Mouse (Mus musculus): Measurements from ENCODE around the gene Unc5b. TPM values are rescaled to one million over a fixed set of nuclear protein-coding genes. Genes with fewer than 3 reads are reported as not detected.

Gene Unc5b
- polyA plus RNA-seq, 1 experiment: 1.1 TPM

DNA sequence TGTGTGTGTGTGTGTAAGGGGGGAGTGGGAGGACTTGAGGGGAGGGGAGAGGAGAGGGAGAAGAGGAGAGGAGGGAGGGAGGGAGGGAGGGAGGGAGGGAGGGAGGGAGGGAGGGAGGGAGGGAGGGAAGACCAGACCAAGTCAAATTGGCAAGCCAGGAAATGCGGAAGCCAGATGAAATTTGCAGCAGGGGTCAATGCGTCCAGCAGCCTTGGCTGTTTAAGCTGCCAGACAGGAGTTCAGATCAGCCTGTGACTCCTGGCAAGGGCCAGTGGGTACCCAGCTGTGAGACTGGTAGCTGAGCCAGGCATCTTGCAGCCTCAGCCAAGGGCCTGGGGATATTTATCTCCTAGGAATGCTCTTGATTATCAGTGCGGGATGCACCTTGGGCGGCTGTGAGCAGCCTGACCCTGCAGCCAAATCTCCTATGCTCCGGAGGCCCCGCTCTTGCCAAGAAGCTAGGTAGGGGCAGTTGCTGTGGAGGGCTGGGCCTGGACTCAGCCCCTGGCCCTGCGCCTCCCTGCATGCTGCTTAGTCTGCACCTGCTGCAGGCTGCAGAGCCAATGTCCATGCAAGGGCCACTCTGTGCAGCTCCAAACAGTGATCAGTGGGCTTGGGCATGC, 9.5 kb downstream of the Unc5b start:
- TF ChIP-seq POLR2A (IDR thresholded peaks at IDR 0.05; ENCODE audit: borderline replicate concordance, low read depth, low read length): no peak
- no peak for TF ChIP-seq CTCF (IDR thresholded peaks at IDR 0.05; ENCODE audit: low read depth, low read length)
- Histone ChIP-seq H3K27ac (ENCODE audit: insufficient read depth, low read depth, low read length) (no peak overlapping the region), H3K4me3 (ENCODE audit: insufficient read depth, low read length) (no peak overlapping the region), H3K4me1 (ENCODE audit: control insufficient read depth, insufficient read depth, low read length) (peaks cover 7% of the 10 kb centered on the region)

DNA sequence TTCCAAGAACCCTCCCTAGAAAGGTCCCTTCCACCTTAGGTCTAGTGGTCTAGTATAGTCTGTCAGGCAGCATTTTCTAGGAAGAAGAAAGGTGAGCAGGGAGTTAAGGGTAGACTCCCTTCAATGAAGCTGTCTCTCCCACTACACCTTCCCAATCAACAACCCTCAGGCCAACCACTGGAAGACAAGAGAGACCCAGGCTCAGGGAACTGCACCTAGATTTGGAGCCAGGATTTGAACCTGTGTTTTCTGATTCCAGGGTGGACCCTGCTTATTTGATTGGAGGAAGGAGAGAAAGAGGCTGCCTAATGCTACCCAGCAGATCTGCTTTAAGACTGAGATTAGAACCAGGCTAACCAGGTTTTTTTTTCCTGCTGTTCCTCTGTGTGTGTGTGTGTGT, 10.1 kb downstream of the Unc5b start:
- no peak overlapping the region for H3K27ac ChIP-seq (ENCODE audit: insufficient read depth, low read depth, low read length)
- TF ChIP-seq CTCF (IDR thresholded peaks at IDR 0.05; ENCODE audit: low read depth, low read length) (no peak), POLR2A (IDR thresholded peaks at IDR 0.05; ENCODE audit: borderline replicate concordance, low read depth, low read length) (no peak)
- peaks cover 10% of the 10 kb centered on the region for H3K4me1 ChIP-seq (ENCODE audit: control insufficient read depth, insufficient read depth, low read length)
- H3K4me3 ChIP-seq (ENCODE audit: insufficient read depth, low read length): no peak overlapping the region

DNA sequence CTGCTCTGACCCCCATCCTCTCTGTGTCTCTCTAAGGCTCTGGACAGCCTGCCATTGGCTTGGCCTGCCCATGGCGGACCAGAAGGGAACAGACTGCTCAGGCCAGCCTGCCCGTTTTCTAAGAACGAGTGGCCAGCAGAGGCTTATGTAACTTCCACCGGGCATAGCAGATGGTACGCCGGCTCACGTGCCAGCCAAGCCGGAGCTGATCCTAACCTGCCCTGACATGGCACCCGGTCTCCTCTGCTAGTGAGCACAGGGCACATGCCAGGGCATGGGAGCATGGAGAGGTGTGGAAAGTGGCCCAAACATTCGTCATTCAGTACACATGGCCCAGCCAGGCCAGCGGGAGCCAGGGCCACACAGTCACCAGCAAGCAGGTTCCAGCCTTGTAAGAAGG, 10.8 kb downstream of the Unc5b start:
- TF ChIP-seq POLR2A (IDR thresholded peaks at IDR 0.05; ENCODE audit: borderline replicate concordance, low read depth, low read length): no peak
- TF ChIP-seq CTCF (IDR thresholded peaks at IDR 0.05; ENCODE audit: low read depth, low read length): no peak
- H3K4me1 ChIP-seq (ENCODE audit: control insufficient read depth, insufficient read depth, low read length): peaks cover 17% of the 10 kb centered on the region
- no peak overlapping the region for H3K27ac ChIP-seq (ENCODE audit: insufficient read depth, low read depth, low read length)
- H3K4me3 ChIP-seq (ENCODE audit: insufficient read depth, low read length): no peak overlapping the region

DNA sequence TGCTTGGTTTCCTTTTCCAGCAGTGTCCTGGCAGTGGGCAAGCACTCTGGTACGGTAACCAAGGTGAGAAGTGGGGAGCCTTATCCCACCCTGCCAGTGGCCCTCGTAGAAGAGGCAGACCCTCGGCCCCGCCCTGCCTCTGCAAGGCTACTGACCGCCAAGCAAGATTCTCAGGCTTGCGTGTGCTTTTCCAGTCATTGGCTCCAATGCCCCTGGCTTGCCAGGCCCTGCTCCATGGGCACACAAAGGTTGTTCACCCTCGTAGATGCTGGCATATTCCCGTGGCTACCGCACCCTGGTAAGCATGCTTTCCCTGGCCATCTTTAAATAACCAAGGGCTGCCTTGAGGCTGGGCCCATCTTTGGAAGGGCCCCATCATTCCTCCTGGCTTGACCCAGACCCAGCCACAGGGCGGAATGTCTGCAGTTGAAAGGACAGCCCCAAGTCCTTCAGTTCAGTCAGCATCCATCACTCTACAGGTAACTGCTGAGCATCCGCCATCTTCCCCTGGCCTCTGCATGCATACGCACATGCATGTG, 11.7 kb downstream of the Unc5b start:
- Histone ChIP-seq H3K4me3 (ENCODE audit: insufficient read depth, low read length) (no peak overlapping the region), H3K27ac (ENCODE audit: insufficient read depth, low read depth, low read length) (no peak overlapping the region), H3K4me1 (ENCODE audit: control insufficient read depth, insufficient read depth, low read length) (peaks cover 22% of the 10 kb centered on the region)
- TF ChIP-seq CTCF (IDR thresholded peaks at IDR 0.05; ENCODE audit: low read depth, low read length) (no peak), POLR2A (IDR thresholded peaks at IDR 0.05; ENCODE audit: borderline replicate concordance, low read depth, low read length) (no peak)

DNA sequence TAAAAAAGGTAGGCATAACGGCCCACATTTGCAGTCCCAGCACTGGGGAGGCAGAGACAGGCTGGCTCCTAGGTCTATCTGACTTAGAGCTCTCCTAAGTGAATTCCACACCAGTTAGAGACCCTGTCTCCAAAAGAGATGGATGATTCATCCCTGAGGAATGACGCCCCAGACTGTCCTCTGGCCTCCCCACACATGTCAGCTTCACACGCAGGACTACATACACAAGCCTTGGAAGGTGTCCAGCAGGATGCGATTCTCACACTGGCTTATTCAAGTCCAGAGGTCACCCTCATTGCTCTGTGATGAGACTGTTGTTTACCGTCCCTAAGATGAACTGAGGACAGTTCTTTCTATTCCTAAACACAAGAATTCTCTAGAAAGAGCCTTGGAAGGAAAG, 12.2 kb downstream of the Unc5b start:
- TF ChIP-seq CTCF (IDR thresholded peaks at IDR 0.05; ENCODE audit: low read depth, low read length): no peak
- TF ChIP-seq POLR2A (IDR thresholded peaks at IDR 0.05; ENCODE audit: borderline replicate concordance, low read depth, low read length): no peak

DNA sequence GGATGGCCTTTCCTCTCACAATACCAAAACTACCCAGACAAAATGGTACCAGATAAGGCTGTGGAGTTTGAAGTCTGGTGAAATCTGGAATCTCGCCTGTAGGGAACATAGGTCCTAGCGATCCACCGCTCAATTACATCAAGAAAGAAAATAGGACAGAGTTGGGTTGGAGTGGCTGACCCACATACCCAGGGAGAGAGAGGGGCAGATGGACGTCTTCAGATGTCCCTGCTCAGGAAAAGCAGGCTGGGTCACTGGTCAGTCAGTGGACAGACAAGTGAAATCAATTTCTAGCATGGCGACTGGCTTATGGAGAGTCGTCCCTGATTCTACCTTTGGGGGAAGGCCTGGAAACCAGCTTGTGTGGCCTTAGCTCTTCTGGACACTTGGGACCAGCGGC, 12.7 kb downstream of the Unc5b start:
- Histone ChIP-seq H3K4me1 (ENCODE audit: control insufficient read depth, insufficient read depth, low read length) (peaks cover 22% of the 10 kb centered on the region), H3K4me3 (ENCODE audit: insufficient read depth, low read length) (no peak overlapping the region), H3K27ac (ENCODE audit: insufficient read depth, low read depth, low read length) (no peak overlapping the region)
- TF ChIP-seq POLR2A (IDR thresholded peaks at IDR 0.05; ENCODE audit: borderline replicate concordance, low read depth, low read length) (no peak), CTCF (IDR thresholded peaks at IDR 0.05; ENCODE audit: low read depth, low read length) (no peak)

More for the DNA sequence above, 12.2 kb downstream of the Unc5b start:
- no peak overlapping the region for H3K27ac ChIP-seq (ENCODE audit: insufficient read depth, low read depth, low read length)
- no peak overlapping the region for H3K4me3 ChIP-seq (ENCODE audit: insufficient read depth, low read length)
- H3K4me1 ChIP-seq (ENCODE audit: control insufficient read depth, insufficient read depth, low read length): peaks cover 22% of the 10 kb centered on the region

DNA sequence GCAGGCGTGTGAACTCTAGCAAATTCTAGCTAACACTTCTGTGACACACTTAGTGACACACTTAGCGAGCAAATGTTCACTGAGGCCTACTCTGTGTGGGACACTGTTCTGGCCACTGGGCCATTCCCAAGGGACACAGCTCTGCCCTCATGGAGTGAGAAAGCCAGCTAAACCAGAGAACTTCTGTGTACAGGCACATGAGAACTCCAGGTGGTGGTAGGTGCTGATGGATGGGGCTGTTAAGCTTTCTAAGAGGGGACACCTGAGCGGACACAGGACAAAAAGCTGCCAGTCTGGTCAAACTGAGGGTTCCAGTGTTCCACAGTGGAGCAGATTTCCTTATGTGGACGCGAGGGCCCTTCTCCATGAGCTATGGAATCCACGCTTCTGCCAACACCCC, 13.5 kb downstream of the Unc5b start:
- TF ChIP-seq CTCF (IDR thresholded peaks at IDR 0.05; ENCODE audit: low read depth, low read length) (no peak), POLR2A (IDR thresholded peaks at IDR 0.05; ENCODE audit: borderline replicate concordance, low read depth, low read length) (no peak)
- H3K27ac ChIP-seq (ENCODE audit: insufficient read depth, low read depth, low read length): no peak overlapping the region
- no peak overlapping the region for H3K4me3 ChIP-seq (ENCODE audit: insufficient read depth, low read length)
- H3K4me1 ChIP-seq (ENCODE audit: control insufficient read depth, insufficient read depth, low read length): peaks cover 22% of the 10 kb centered on the region

DNA sequence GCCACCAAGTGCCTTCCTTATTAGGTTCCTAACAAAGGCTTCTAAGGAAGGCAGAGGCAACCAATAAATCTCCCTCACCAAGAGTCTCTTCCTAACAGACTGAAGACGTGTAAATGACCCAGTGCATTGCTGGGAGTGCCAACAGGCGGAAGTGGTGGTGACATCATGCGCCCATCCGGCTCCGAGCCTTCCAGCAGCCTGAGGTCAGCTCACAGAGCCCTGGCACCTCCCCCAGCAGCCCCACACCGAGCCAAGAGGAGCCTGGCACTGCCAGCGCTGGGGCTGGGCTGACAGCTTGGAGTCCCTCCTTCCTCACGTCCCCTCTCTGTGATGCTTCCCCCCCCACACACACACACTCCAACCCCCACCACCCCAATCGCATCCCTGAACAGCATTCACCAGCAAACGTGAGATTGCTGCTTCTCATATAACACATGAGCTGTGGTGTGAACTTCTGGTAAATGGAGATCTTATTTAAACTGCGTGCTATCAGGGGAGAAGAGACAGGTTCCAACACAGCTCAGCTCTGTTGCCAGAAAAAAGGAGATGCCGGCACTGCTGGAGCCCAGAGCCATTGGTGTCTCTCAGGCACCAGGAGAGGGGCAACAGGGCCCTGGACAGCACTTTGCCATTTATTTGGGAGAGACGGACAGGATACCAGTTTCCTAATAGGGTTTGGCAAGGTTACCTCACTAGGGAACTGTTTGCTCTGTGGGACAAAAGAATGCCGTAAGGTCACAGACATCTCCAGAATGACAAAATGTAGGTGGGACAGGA, 14.3 kb downstream of the Unc5b start:
- no peak for TF ChIP-seq CTCF (IDR thresholded peaks at IDR 0.05; ENCODE audit: low read depth, low read length)
- TF ChIP-seq POLR2A (IDR thresholded peaks at IDR 0.05; ENCODE audit: borderline replicate concordance, low read depth, low read length): no peak
- Histone ChIP-seq H3K27ac (ENCODE audit: insufficient read depth, low read depth, low read length) (peak overlapping the region; percentile 73), H3K4me1 (ENCODE audit: control insufficient read depth, insufficient read depth, low read length) (peaks cover 22% of the 10 kb centered on the region), H3K4me3 (ENCODE audit: insufficient read depth, low read length) (peak overlapping the region; percentile 36)

DNA sequence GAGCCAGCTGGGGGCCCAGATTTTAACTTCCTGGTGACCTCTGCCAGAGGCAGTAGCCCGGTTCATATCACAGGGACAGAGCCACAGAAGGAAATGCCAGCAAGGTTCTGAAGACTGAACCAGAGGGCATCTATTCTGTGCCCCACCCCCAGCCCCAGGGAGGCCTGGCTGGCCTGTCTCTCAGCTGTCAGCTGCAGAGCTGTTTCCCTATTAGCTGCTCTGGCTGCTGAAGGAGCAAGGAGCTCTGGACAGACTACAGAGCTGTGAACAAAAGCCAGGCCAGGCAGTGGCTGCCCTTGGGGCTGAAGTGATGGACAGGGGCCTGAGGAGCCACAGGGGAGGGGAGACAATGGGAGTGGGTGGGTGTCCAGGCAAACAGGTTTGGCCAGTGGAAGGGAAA, 15.5 kb downstream of the Unc5b start:
- Histone ChIP-seq H3K4me3 (ENCODE audit: insufficient read depth, low read length) (no peak overlapping the region), H3K4me1 (ENCODE audit: control insufficient read depth, insufficient read depth, low read length) (peaks cover 22% of the 10 kb centered on the region), H3K27ac (ENCODE audit: insufficient read depth, low read depth, low read length) (peak overlapping the region; percentile 73)
- TF ChIP-seq POLR2A (IDR thresholded peaks at IDR 0.05; ENCODE audit: borderline replicate concordance, low read depth, low read length) (no peak), CTCF (IDR thresholded peaks at IDR 0.05; ENCODE audit: low read depth, low read length) (no peak)

DNA sequence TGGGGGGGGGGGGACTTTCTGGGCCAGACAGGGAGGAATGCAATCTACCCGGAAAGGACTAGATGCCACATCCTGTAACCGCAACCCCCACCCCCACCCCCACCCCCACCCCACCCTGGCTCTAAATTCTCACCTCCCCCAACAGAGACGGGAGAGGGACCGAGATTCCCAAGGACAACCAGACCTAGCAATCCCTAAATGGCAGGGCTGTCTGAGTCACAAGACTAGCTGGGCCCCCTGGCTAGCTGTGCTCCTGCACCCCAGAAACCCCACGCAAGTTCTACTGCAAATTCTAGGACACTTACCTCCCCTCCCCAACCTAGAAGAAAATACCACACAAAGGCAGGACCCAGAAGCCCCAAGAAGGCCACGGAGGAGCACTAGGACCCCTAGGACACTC, 16.3 kb downstream of the Unc5b start:
- H3K4me3 ChIP-seq (ENCODE audit: insufficient read depth, low read length): no peak overlapping the region
- no peak overlapping the region for H3K27ac ChIP-seq (ENCODE audit: insufficient read depth, low read depth, low read length)
- peaks cover 22% of the 10 kb centered on the region for H3K4me1 ChIP-seq (ENCODE audit: control insufficient read depth, insufficient read depth, low read length)
- no peak for TF ChIP-seq POLR2A (IDR thresholded peaks at IDR 0.05; ENCODE audit: borderline replicate concordance, low read depth, low read length)
- TF ChIP-seq CTCF (IDR thresholded peaks at IDR 0.05; ENCODE audit: low read depth, low read length): no peak

Data from bone marrow macrophage, adult 2 months (primary cell).